Mouse (Mus musculus): ENCODE measurements around the gene Rwdd3. TPM values are rescaled to one million over a fixed set of nuclear protein-coding genes. Genes with fewer than 3 reads are reported as not detected.

The Rwdd3 gene
- polyA plus RNA-seq, 1 experiment = 1.1 TPM

DNA sequence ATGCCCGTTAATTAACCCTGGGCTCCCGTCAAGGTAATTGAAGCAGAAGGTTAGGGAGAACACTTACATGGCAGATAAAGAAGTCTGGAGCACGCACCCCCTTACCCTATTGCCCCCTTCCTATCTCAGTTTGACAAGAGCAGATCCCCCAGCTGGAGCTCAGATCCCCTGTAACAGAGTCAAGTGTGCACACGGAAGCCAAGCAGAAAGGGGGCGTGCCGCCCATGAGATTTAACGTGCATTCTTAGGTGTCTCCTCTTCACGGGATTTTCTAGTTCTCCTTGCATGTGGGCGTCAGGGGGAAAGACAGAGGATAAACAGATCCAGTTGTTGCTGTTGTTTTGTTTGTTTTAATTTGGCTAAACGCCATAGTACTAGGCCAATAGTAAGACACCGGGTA is 37.6 kb downstream of the Rwdd3 start:
- Histone ChIP-seq H3K36me3 (ENCODE audit: control insufficient read depth, insufficient read depth, low read length) (no peaks in the 10 kb centered on the region), H3K27me3 (ENCODE audit: control insufficient read depth, insufficient read depth, low read length) (no peaks in the 10 kb centered on the region), H3K27ac (ENCODE audit: insufficient read depth, low read length) (no peak overlapping the region), H3K4me1 (ENCODE audit: control insufficient read depth, insufficient read depth, insufficient read length) (no peaks in the 10 kb centered on the region), H3K4me3 (ENCODE audit: extremely low read depth, insufficient read depth, insufficient read length) (no peak overlapping the region)
- no peak for DNase-seq (ENCODE audit: low read depth in 1 of 2, low spot score in 2 of 2)
- TF ChIP-seq POLR2A (IDR thresholded peaks at IDR 0.05; ENCODE audit: low read depth, low read length) (no peak), CTCF (IDR thresholded peaks at IDR 0.05; ENCODE audit: extremely low read depth, insufficient read depth, insufficient read length, insufficient replicate concordance) (no peak)
- 90% methylated on average over 11 of the region's 11 CpGs for WGBS

DNA sequence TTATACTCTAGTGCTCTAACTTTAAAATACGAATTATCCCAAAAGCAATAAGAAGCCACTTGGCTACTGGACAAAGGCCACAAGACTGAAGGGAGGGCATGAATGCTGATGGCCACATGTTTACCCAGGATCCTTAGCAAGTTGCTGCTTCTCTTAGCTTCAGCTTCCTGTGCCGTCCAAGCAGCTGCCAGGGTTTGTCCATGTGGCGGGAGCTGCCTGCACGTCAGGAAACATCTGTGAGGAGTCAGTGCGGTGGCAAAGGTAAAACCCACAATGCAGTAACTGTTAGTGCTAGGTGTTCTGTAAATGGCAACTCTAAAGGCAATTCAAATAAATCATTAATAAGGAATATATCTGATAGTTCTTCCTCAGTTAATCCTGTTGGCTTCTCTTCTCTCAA is 38.5 kb downstream of the Rwdd3 start:
- no peak for DNase-seq (ENCODE audit: low read depth in 1 of 2, low spot score in 2 of 2)
- no peak overlapping the region for H3K27ac ChIP-seq (ENCODE audit: insufficient read depth, low read length)
- H3K27me3 ChIP-seq (ENCODE audit: control insufficient read depth, insufficient read depth, low read length) = no peaks in the 10 kb centered on the region
- no peak overlapping the region for H3K4me3 ChIP-seq (ENCODE audit: extremely low read depth, insufficient read depth, insufficient read length)
- no peaks in the 10 kb centered on the region for H3K4me1 ChIP-seq (ENCODE audit: control insufficient read depth, insufficient read depth, insufficient read length)
- no peak for TF ChIP-seq CTCF (IDR thresholded peaks at IDR 0.05; ENCODE audit: extremely low read depth, insufficient read depth, insufficient read length, insufficient replicate concordance)
- no peak for TF ChIP-seq POLR2A (IDR thresholded peaks at IDR 0.05; ENCODE audit: low read depth, low read length)
- WGBS = 26% methylated on average over 5 of the region's 5 CpGs
- no peaks in the 10 kb centered on the region for H3K36me3 ChIP-seq (ENCODE audit: control insufficient read depth, insufficient read depth, low read length)

GRCm38 (mm10) chr3:121127171-121127570 is 44.3 kb downstream of the Rwdd3 start:
- H3K4me1 ChIP-seq (ENCODE audit: control insufficient read depth, insufficient read depth, insufficient read length) = no peaks in the 10 kb centered on the region
- no peak for TF ChIP-seq CTCF (IDR thresholded peaks at IDR 0.05; ENCODE audit: extremely low read depth, insufficient read depth, insufficient read length, insufficient replicate concordance)
- no peak overlapping the region for H3K27ac ChIP-seq (ENCODE audit: insufficient read depth, low read length)
- no peaks in the 10 kb centered on the region for H3K27me3 ChIP-seq (ENCODE audit: control insufficient read depth, insufficient read depth, low read length)
- no peak overlapping the region for H3K4me3 ChIP-seq (ENCODE audit: extremely low read depth, insufficient read depth, insufficient read length)
- DNase-seq (ENCODE audit: low read depth in 1 of 2, low spot score in 2 of 2) = no peak
- H3K36me3 ChIP-seq (ENCODE audit: control insufficient read depth, insufficient read depth, low read length) = no peaks in the 10 kb centered on the region
- 90% methylated on average over 2 of the region's 2 CpGs for WGBS

GRCm38 (mm10) chr3:121126476-121126875 is 45.0 kb downstream of the Rwdd3 start:
- TF ChIP-seq CTCF (IDR thresholded peaks at IDR 0.05; ENCODE audit: extremely low read depth, insufficient read depth, insufficient read length, insufficient replicate concordance) (no peak), POLR2A (IDR thresholded peaks at IDR 0.05; ENCODE audit: low read depth, low read length) (no peak)
- no peak overlapping the region for H3K4me3 ChIP-seq (ENCODE audit: extremely low read depth, insufficient read depth, insufficient read length)
- no peaks in the 10 kb centered on the region for H3K27me3 ChIP-seq (ENCODE audit: control insufficient read depth, insufficient read depth, low read length)
- no peaks in the 10 kb centered on the region for H3K36me3 ChIP-seq (ENCODE audit: control insufficient read depth, insufficient read depth, low read length)
- H3K4me1 ChIP-seq (ENCODE audit: control insufficient read depth, insufficient read depth, insufficient read length) = no peaks in the 10 kb centered on the region
- DNase-seq (ENCODE audit: low read depth in 1 of 2, low spot score in 2 of 2) = no peak
- WGBS = 90% methylated on average over 5 of the region's 5 CpGs
- H3K27ac ChIP-seq (ENCODE audit: insufficient read depth, low read length) = no peak overlapping the region

DNA sequence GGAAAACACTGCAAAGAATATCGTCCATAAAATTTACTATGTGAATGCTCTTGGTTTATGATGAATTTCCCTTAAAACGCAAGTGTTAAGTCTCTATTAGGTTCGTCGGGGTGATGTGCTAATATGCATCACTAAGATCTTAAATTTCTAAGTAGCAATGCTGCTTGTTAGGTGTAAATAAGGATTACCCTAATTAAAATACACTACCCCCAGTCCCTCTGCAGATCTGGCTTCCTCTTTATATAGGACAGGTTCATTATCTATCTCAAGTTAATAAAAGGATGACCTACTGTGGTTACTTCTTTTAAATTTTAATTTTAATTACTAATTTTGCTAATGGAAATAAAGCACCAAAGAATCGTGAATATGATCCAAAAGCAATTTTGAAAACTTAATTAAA is 50.4 kb downstream of the Rwdd3 start:
- Histone ChIP-seq H3K36me3 (ENCODE audit: control insufficient read depth, insufficient read depth, low read length) (no peaks in the 10 kb centered on the region), H3K27ac (ENCODE audit: insufficient read depth, low read length) (no peak overlapping the region), H3K27me3 (ENCODE audit: control insufficient read depth, insufficient read depth, low read length) (no peaks in the 10 kb centered on the region), H3K4me1 (ENCODE audit: control insufficient read depth, insufficient read depth, insufficient read length) (no peaks in the 10 kb centered on the region), H3K4me3 (ENCODE audit: extremely low read depth, insufficient read depth, insufficient read length) (no peak overlapping the region)
- TF ChIP-seq POLR2A (IDR thresholded peaks at IDR 0.05; ENCODE audit: low read depth, low read length) (no peak), CTCF (IDR thresholded peaks at IDR 0.05; ENCODE audit: extremely low read depth, insufficient read depth, insufficient read length, insufficient replicate concordance) (no peak)
- WGBS = 94% methylated on average over 5 of the region's 5 CpGs
- DNase-seq (ENCODE audit: low read depth in 1 of 2, low spot score in 2 of 2) = no peak

DNA sequence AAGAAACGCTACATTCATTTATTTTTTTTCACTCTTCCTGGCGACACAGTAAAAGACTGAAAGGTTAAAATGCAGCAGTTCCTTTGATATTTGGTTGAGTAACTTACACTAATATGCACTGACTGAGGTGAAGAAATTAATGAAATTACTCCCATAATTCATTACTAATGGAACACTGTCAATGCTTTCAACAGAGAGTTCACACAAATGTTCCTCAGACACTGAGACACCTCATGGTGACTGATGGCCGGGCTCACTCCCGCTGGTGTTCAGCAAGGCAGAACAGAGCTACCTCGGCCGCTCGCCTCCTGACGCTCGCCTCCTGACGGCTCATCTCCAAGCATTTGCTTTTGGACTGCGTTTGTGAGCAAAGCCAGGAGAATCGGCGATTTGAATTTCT is 54.9 kb downstream of the Rwdd3 start:
- no peaks in the 10 kb centered on the region for H3K36me3 ChIP-seq (ENCODE audit: control insufficient read depth, insufficient read depth, low read length)
- no peaks in the 10 kb centered on the region for H3K4me1 ChIP-seq (ENCODE audit: control insufficient read depth, insufficient read depth, insufficient read length)
- H3K27me3 ChIP-seq (ENCODE audit: control insufficient read depth, insufficient read depth, low read length) = no peaks in the 10 kb centered on the region
- DNase-seq (ENCODE audit: low read depth in 1 of 2, low spot score in 2 of 2) = no peak
- no peak overlapping the region for H3K4me3 ChIP-seq (ENCODE audit: extremely low read depth, insufficient read depth, insufficient read length)
- 93% methylated on average over 13 of the region's 13 CpGs for WGBS
- TF ChIP-seq POLR2A (IDR thresholded peaks at IDR 0.05; ENCODE audit: low read depth, low read length) (no peak), CTCF (IDR thresholded peaks at IDR 0.05; ENCODE audit: extremely low read depth, insufficient read depth, insufficient read length, insufficient replicate concordance) (no peak)
- H3K27ac ChIP-seq (ENCODE audit: insufficient read depth, low read length) = no peak overlapping the region

DNA sequence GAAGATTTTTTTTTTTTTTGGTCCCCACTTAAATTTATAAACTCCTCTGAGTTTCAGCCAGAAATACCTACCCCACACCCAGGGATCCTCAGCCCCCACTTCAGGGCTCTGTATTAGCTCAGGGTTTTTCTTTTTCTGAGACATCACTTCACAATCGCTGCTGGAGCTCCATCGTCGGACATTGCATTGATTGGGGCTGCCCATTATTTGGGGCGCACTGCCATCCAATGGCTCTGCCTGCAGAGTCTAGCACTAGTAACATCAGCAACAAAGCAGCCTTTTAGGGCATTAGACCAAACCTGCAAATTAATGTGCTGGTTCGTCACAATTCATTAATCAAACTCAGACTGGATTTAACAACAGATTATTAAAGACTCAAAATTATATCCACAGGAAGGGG is 55.4 kb downstream of the Rwdd3 start:
- no peaks in the 10 kb centered on the region for H3K36me3 ChIP-seq (ENCODE audit: control insufficient read depth, insufficient read depth, low read length)
- no peaks in the 10 kb centered on the region for H3K27me3 ChIP-seq (ENCODE audit: control insufficient read depth, insufficient read depth, low read length)
- H3K4me1 ChIP-seq (ENCODE audit: control insufficient read depth, insufficient read depth, insufficient read length) = no peaks in the 10 kb centered on the region
- no peak overlapping the region for H3K27ac ChIP-seq (ENCODE audit: insufficient read depth, low read length)
- DNase-seq (ENCODE audit: low read depth in 1 of 2, low spot score in 2 of 2) = no peak
- no peak overlapping the region for H3K4me3 ChIP-seq (ENCODE audit: extremely low read depth, insufficient read depth, insufficient read length)
- no peak for TF ChIP-seq CTCF (IDR thresholded peaks at IDR 0.05; ENCODE audit: extremely low read depth, insufficient read depth, insufficient read length, insufficient replicate concordance)
- 95% methylated on average over 5 of the region's 5 CpGs for WGBS

Data from spleen, adult 2 months (tissue).